Mouse (Mus musculus): ENCODE measurements around the gene Rab9b. TPM values are rescaled to one million over a fixed set of nuclear protein-coding genes. Genes with fewer than 3 reads are reported as not detected.
A peak's percentile ranks its signal among the peaks of the same experiment; 100 is the strongest.

The Rab9b gene
- 0.47 and 0.69 TPM in 2 replicates for polyA plus RNA-seq (2015; fragmentation: Nextera tagmentation; extraction: Ambion mirVana)

GRCm38 (mm10) chrX:136868061-136869040 lies at the start of gene Rab9b:
TSS of gene Rab9b (minus strand) at chrX:136868755.
- Histone ChIP-seq H3K36me3 (no peaks in the 10 kb centered on the region), H3K4me3 (replicated peaks) (peak within 1 kb of the TSS; percentile 47), H3K9me3 (replicated peaks) (no peaks in the 10 kb centered on the region), H3K27ac (replicated peaks) (no peak within 1 kb of the TSS), H3K9ac (no peak within 1 kb of the TSS), H3K27me3 (peaks cover 10% of the 10 kb centered on the region; the same call in 1 of the 2 replicates), H3K4me1 (no peaks in the 10 kb centered on the region), H3K4me2 (replicated peaks) (peak within 1 kb of the TSS; percentile 65)
- ATAC-seq (ENCODE audit: insufficient number of reproducible peaks, low FRiP score, low TSS enrichment, low read depth) = peak; percentile 39; the same call in 1 of the 2 replicates
- WGBS = 10% methylated on average over 31 of the region's 36 CpGs

GRCm38 (mm10) chrX:136904369-136904768 lies 35.8 kb upstream of the Rab9b start:
- Histone ChIP-seq H3K27ac (replicated peaks) (no peak overlapping the region), H3K4me2 (replicated peaks) (no peak overlapping the region), H3K27me3 (no peaks in the 10 kb centered on the region), H3K36me3 (no peaks in the 10 kb centered on the region), H3K4me3 (replicated peaks) (no peak overlapping the region), H3K9ac (no peak overlapping the region), H3K4me1 (no peaks in the 10 kb centered on the region), H3K9me3 (replicated peaks) (no peaks in the 10 kb centered on the region)
- 60% methylated on average over 4 of the region's 4 CpGs for WGBS
- ATAC-seq (ENCODE audit: insufficient number of reproducible peaks, low FRiP score, low TSS enrichment, low read depth) = no peak

- Histone ChIP-seq H3K9ac (no peak overlapping the region), H3K27ac (replicated peaks) (no peak overlapping the region), H3K36me3 (no peaks in the 10 kb centered on the region), H3K4me3 (replicated peaks) (no peak overlapping the region), H3K9me3 (replicated peaks) (no peaks in the 10 kb centered on the region), H3K27me3 (no peaks in the 10 kb centered on the region), H3K4me1 (no peaks in the 10 kb centered on the region), H3K4me2 (replicated peaks) (no peak overlapping the region)
- ATAC-seq (ENCODE audit: insufficient number of reproducible peaks, low FRiP score, low TSS enrichment, low read depth) = no peak
- whole genome bisulfite sequencing = 41% methylated on average over 2 of the region's 2 CpGs
Observed at GRCm38 (mm10) chrX:136895757-136896156, 27.2 kb upstream of the Rab9b start.

- Histone ChIP-seq H3K27ac (replicated peaks) (no peak overlapping the region), H3K27me3 (no peaks in the 10 kb centered on the region), H3K9ac (no peak overlapping the region), H3K36me3 (no peaks in the 10 kb centered on the region), H3K9me3 (replicated peaks) (no peaks in the 10 kb centered on the region), H3K4me3 (replicated peaks) (no peak overlapping the region), H3K4me1 (no peaks in the 10 kb centered on the region), H3K4me2 (replicated peaks) (no peak overlapping the region)
- no peak for ATAC-seq (ENCODE audit: insufficient number of reproducible peaks, low FRiP score, low TSS enrichment, low read depth)
- WGBS = 27% methylated on average over 3 of the region's 3 CpGs
Observed at GRCm38 (mm10) chrX:136850300-136850699, 18.3 kb downstream of the Rab9b start.

- H3K9me3 ChIP-seq (replicated peaks) = no peaks in the 10 kb centered on the region
- no peak overlapping the region for H3K27ac ChIP-seq (replicated peaks)
- H3K27me3 ChIP-seq = 0 out of 2 replicates have a peak, but pooled peaks cover 5% of the 10 kb centered on the region
- ATAC-seq (ENCODE audit: insufficient number of reproducible peaks, low FRiP score, low TSS enrichment, low read depth) = no peak
- no peaks in the 10 kb centered on the region for H3K4me1 ChIP-seq
- no peak overlapping the region for H3K9ac ChIP-seq
- H3K36me3 ChIP-seq = no peaks in the 10 kb centered on the region
- no peak overlapping the region for H3K4me3 ChIP-seq (replicated peaks)
- no peak overlapping the region for H3K4me2 ChIP-seq (replicated peaks)
Observed at GRCm38 (mm10) chrX:136828610-136829009, 39.9 kb downstream of the Rab9b start.

- ATAC-seq (ENCODE audit: insufficient number of reproducible peaks, low FRiP score, low TSS enrichment, low read depth) = no peak
- no peaks in the 10 kb centered on the region for H3K9me3 ChIP-seq (replicated peaks)
- H3K27me3 ChIP-seq = 0 out of 2 replicates have a peak, but pooled peaks cover 9% of the 10 kb centered on the region
- H3K4me3 ChIP-seq (replicated peaks) = no peak overlapping the region
- no peak overlapping the region for H3K4me2 ChIP-seq (replicated peaks)
- H3K27ac ChIP-seq (replicated peaks) = no peak overlapping the region
- H3K9ac ChIP-seq = no peak overlapping the region
- no peaks in the 10 kb centered on the region for H3K4me1 ChIP-seq
- H3K36me3 ChIP-seq = no peaks in the 10 kb centered on the region
- 61% methylated on average over 4 of the region's 4 CpGs for WGBS
Observed at GRCm38 (mm10) chrX:136825016-136825415, 43.5 kb downstream of the Rab9b start.

- 0 out of 2 replicates have a peak, but pooled peaks cover 9% of the 10 kb centered on the region for H3K27me3 ChIP-seq
- H3K27ac ChIP-seq (replicated peaks) = no peak within 1 kb of the TSS
- 31% methylated on average over 1 of the region's 1 CpGs for WGBS
- no peak within 1 kb of the TSS for H3K4me2 ChIP-seq (replicated peaks)
- no peak for ATAC-seq (ENCODE audit: insufficient number of reproducible peaks, low FRiP score, low TSS enrichment, low read depth)
- H3K4me1 ChIP-seq = no peaks in the 10 kb centered on the region
- no peak within 1 kb of the TSS for H3K4me3 ChIP-seq (replicated peaks)
- no peak within 1 kb of the TSS for H3K9ac ChIP-seq
- H3K36me3 ChIP-seq = no peaks in the 10 kb centered on the region
- no peaks in the 10 kb centered on the region for H3K9me3 ChIP-seq (replicated peaks)
Observed at GRCm38 (mm10) chrX:136822371-136822770, 46.2 kb downstream of the Rab9b start, which contains the start of gene Plp1. TSS of gene Plp1 (plus strand) at chrX:136822671.

- 0 out of 2 replicates have a peak, but pooled peaks cover 9% of the 10 kb centered on the region for H3K27me3 ChIP-seq
- 16% methylated on average over 1 of the region's 1 CpGs for WGBS
- H3K4me2 ChIP-seq (replicated peaks) = no peak overlapping the region
- no peaks in the 10 kb centered on the region for H3K4me1 ChIP-seq
- no peaks in the 10 kb centered on the region for H3K9me3 ChIP-seq (replicated peaks)
- ATAC-seq (ENCODE audit: insufficient number of reproducible peaks, low FRiP score, low TSS enrichment, low read depth) = peak; percentile 51; the same call in 1 of the 2 replicates
- no peak overlapping the region for H3K27ac ChIP-seq (replicated peaks)
- H3K4me3 ChIP-seq (replicated peaks) = no peak overlapping the region
- H3K36me3 ChIP-seq = no peaks in the 10 kb centered on the region
- no peak overlapping the region for H3K9ac ChIP-seq
Observed at GRCm38 (mm10) chrX:136820250-136820649, 48.3 kb downstream of the Rab9b start.

- Histone ChIP-seq H3K4me2 (replicated peaks) (no peak overlapping the region), H3K9me3 (replicated peaks) (no peaks in the 10 kb centered on the region), H3K36me3 (no peaks in the 10 kb centered on the region), H3K4me1 (no peaks in the 10 kb centered on the region), H3K27ac (replicated peaks) (no peak overlapping the region), H3K27me3 (0 out of 2 replicates have a peak, but pooled peaks cover 9% of the 10 kb centered on the region), H3K9ac (no peak overlapping the region), H3K4me3 (replicated peaks) (no peak overlapping the region)
- WGBS = 85% methylated on average over 6 of the region's 6 CpGs
- no peak for ATAC-seq (ENCODE audit: insufficient number of reproducible peaks, low FRiP score, low TSS enrichment, low read depth)
Observed at GRCm38 (mm10) chrX:136819752-136820151, 48.8 kb downstream of the Rab9b start.

Data from embryonic facial prominence, embryonic 15.5 days (tissue).